ENCODE assay signal across 24 mouse cellular contexts in the genomic region with DNA sequence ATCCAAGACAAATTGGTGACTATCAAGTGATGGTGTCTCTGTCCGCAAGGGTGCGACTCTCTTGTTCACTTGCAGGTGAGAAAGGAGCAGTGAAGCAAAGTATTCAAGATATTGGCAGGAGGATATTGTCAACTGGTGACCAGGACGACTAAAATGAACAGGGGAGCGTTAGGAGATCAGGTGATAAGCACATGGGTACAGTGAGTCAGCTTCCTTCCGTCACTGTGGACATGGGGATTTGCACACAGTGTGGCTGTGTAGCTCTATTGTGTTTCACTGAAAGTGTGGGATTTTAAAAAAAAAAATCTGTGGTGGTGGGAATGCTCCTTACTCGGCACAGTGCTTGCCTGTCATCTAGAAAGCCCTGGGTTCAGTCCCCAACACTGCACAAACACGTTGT. TPM values are rescaled to one million over a fixed set of nuclear protein-coding genes. Genes with fewer than 3 reads are reported as not detected.
DNase-seq lines count a peak whose midpoint lies in the region; ATAC-seq and TF ChIP-seq lines count a peak whose summit lies in the region.
"Had no signal": no experiment of that assay in that cellular context is flagged by ENCODE, and none has a peak within 500 bp of the region (broad histone marks: within the 10 kb centered on the region; RNA-seq: fewer than 3 reads in every experiment).

No protein-coding gene starts in this region.

- no peak for TF ChIP-seq POLR2A in heart, adult 2 months (IDR thresholded peaks at IDR 0.05; ENCODE audit: insufficient read depth, low read depth, low read length)

- TF ChIP-seq EP300 in heart, adult 2 months (IDR thresholded peaks at IDR 0.05; ENCODE audit: insufficient read depth, low read depth, low read length), result no peak

- H3K27ac ChIP-seq in heart, embryonic 10.5 days, result peak overlapping the region; percentile 93
- H3K27ac ChIP-seq in heart, embryonic 11.5 days (ENCODE audit: low read depth, low read length), result no peak overlapping the region
- peak overlapping the region; percentile 98 for H3K27ac ChIP-seq in heart, embryonic 13.5 days (replicated peaks)
- H3K27ac ChIP-seq in heart, adult 2 months, result no peak overlapping the region
- H3K27ac ChIP-seq: embryonic facial prominence, embryonic 13.5 days; embryonic facial prominence, embryonic 15.5 days; forebrain, embryonic 10.5 days; forebrain, embryonic 12.5 days had no signal

- WGBS in heart, embryonic 10.5 days, result 85% methylated on average over 7 of the region's 7 CpGs
- 84% methylated on average over 7 of the region's 7 CpGs for WGBS in heart, embryonic 11.5 days (ENCODE audit: insufficient replicate concordance)
- 82% methylated on average over 7 of the region's 7 CpGs for WGBS in heart, embryonic 13.5 days
- 84% methylated on average over 7 of the region's 7 CpGs for WGBS in heart, adult 2 months

- DNase-seq in heart, embryonic 10.5 days (ENCODE audit: low spot score), result no peak
- DNase-seq in heart, adult 2 months, result no peak
- DNase-seq in right cerebral cortex, postnatal 10 days (ENCODE audit: low spot score in 2 of 2), result no peak
- DNase-seq: adrenal gland, adult 2 months; adrenal gland, postnatal 10 days; adrenal gland, postnatal 25 days; cerebellum, adult 11 months; cerebellum, adult 18-20 months; cerebellum, adult 8-10 months; cerebellum, adult 9-11 months; cerebellum, postnatal 14 days; cerebellum, postnatal 36 days; embryo, embryonic 11 days had no signal

- H3K9me3 ChIP-seq in heart, embryonic 10.5 days, result no peaks in the 10 kb centered on the region
- H3K9me3 ChIP-seq in heart, embryonic 11.5 days (replicated peaks; ENCODE audit: control insufficient read depth, low read length), result no peaks in the 10 kb centered on the region; the same call in 1 of the 2 replicates
- H3K9me3 ChIP-seq in heart, embryonic 13.5 days, result peaks cover 9% of the 10 kb centered on the region
- H3K9me3 ChIP-seq: embryonic facial prominence, embryonic 13.5 days; embryonic facial prominence, embryonic 15.5 days; forebrain, embryonic 10.5 days; forebrain, embryonic 12.5 days had no signal

- no peaks in the 10 kb centered on the region for H3K27me3 ChIP-seq in heart, embryonic 10.5 days (ENCODE audit: insufficient read depth, poor library complexity, severe bottlenecking)
- no peaks in the 10 kb centered on the region for H3K27me3 ChIP-seq in heart, embryonic 11.5 days (ENCODE audit: control insufficient read depth, insufficient read depth, low read length)
- no peaks in the 10 kb centered on the region for H3K27me3 ChIP-seq in heart, embryonic 13.5 days (replicated peaks)
- no peaks in the 10 kb centered on the region for H3K27me3 ChIP-seq in heart, adult 2 months (ENCODE audit: control insufficient read depth, insufficient read depth, low read length)
- H3K27me3 ChIP-seq: embryonic facial prominence, embryonic 13.5 days; embryonic facial prominence, embryonic 15.5 days; forebrain, embryonic 12.5 days; Patski had no signal

- no peak for ATAC-seq in heart, embryonic 11.5 days (replicated peaks; ENCODE audit: insufficient number of reproducible peaks, low FRiP score, low TSS enrichment)
- no peak for ATAC-seq in heart, embryonic 13.5 days (ENCODE audit: extremely low read depth, insufficient number of reproducible peaks, low FRiP score, low TSS enrichment)
- ATAC-seq in activated CD4-positive, CD25-positive, alpha-beta regulatory T cell, adult 4 months, result peak; percentile 28
- ATAC-seq: forebrain, embryonic 14.5 days; forebrain, embryonic 16.5 days; Patski had no signal

- no peak overlapping the region for H3K4me2 ChIP-seq in heart, embryonic 11.5 days
- H3K4me2 ChIP-seq in heart, embryonic 13.5 days, result no peak overlapping the region
- H3K4me2 ChIP-seq: embryonic facial prominence, embryonic 13.5 days; embryonic facial prominence, embryonic 15.5 days; forebrain, embryonic 12.5 days had no signal

- no peaks in the 10 kb centered on the region for H3K79me2 ChIP-seq in heart, adult 2 months (replicated peaks; ENCODE audit: control insufficient read depth, insufficient read depth, low read length)

- intact Hi-C loops in heart, adult 2 months (cut with DNase I), result loop anchor here (5.0 kb wide), 1 partner anchor 34 kb away; a partner anchor contains a TSS

- no peak overlapping the region for H3K4me3 ChIP-seq in heart, embryonic 10.5 days
- H3K4me3 ChIP-seq in heart, embryonic 11.5 days (ENCODE audit: low read depth, low read length), result no peak overlapping the region
- no peak overlapping the region for H3K4me3 ChIP-seq in heart, embryonic 13.5 days
- H3K4me3 ChIP-seq in heart, adult 2 months, result no peak overlapping the region
- H3K4me3 ChIP-seq: embryonic facial prominence, embryonic 13.5 days; embryonic facial prominence, embryonic 15.5 days; erythroblast, embryonic 14.5 days; forebrain, embryonic 10.5 days; forebrain, embryonic 12.5 days had no signal

- peaks cover 30% of the 10 kb centered on the region for H3K4me1 ChIP-seq in heart, embryonic 10.5 days
- H3K4me1 ChIP-seq in heart, embryonic 11.5 days (ENCODE audit: control insufficient read depth, insufficient read depth, low read length), result 0 out of 2 replicates have a peak, but pooled peaks cover 14% of the 10 kb centered on the region
- peaks cover 41% of the 10 kb centered on the region for H3K4me1 ChIP-seq in heart, embryonic 13.5 days
- peaks cover 5% of the 10 kb centered on the region for H3K4me1 ChIP-seq in heart, adult 2 months (ENCODE audit: control insufficient read depth, insufficient read depth, low read length)
- H3K4me1 ChIP-seq: embryonic facial prominence, embryonic 13.5 days; embryonic facial prominence, embryonic 15.5 days; forebrain, embryonic 10.5 days; forebrain, embryonic 12.5 days had no signal

- TF ChIP-seq CTCF in heart, adult 2 months (IDR thresholded peaks at IDR 0.05), result no peak

- H3K36me3 ChIP-seq in heart, embryonic 10.5 days, result no peaks in the 10 kb centered on the region
- H3K36me3 ChIP-seq in heart, embryonic 11.5 days (ENCODE audit: control insufficient read depth, insufficient read depth, low read length), result no peaks in the 10 kb centered on the region
- H3K36me3 ChIP-seq in heart, embryonic 13.5 days, result no peaks in the 10 kb centered on the region
- no peaks in the 10 kb centered on the region for H3K36me3 ChIP-seq in heart, adult 2 months (ENCODE audit: control insufficient read depth, insufficient read depth, low read length)
- H3K36me3 ChIP-seq: embryonic facial prominence, embryonic 13.5 days; embryonic facial prominence, embryonic 15.5 days; forebrain, embryonic 10.5 days; forebrain, embryonic 12.5 days had no signal

- H3K9ac ChIP-seq in heart, embryonic 11.5 days (ENCODE audit: low read depth, low read length), result no peak overlapping the region
- no peak overlapping the region for H3K9ac ChIP-seq in heart, embryonic 13.5 days
- no peak overlapping the region for H3K9ac ChIP-seq in heart, adult 2 months (ENCODE audit: low read depth, low read length)
- H3K9ac ChIP-seq: embryonic facial prominence, embryonic 13.5 days; embryonic facial prominence, embryonic 15.5 days; forebrain, embryonic 12.5 days had no signal

RNA-seq across cellular contexts. Expression of a gene that starts 36.8 kb away (rescaled TPM):
- 31.7 and 40.6 TPM in 2 replicates for polyA plus RNA-seq in heart, embryonic 10.5 days (2016; fragmentation: Nextera tagmentation; extraction: Ambion mirVana)
- 42.4 and 46.7 TPM in 2 replicates for polyA plus RNA-seq in heart, embryonic 11.5 days (2014; fragmentation: Nextera tagmentation; extraction: Ambion mirVana)
- polyA plus RNA-seq in heart, embryonic 13.5 days (2015; fragmentation: Nextera tagmentation; extraction: Ambion mirVana), result 37.9 and 41.4 TPM in 2 replicates
- 10 to 100 TPM; 13.9 to 14.4 TPM for total RNA-seq in heart, adult 2 months (2021)
- polyA plus RNA-seq in heart, adult 2 months (2012; rRNA removed), result 3.1 and 8.0 TPM in 2 replicates
- 10 to 100 TPM; 17.6 to 23.5 TPM for polyA plus RNA-seq in activated CD4-positive, CD25-positive, alpha-beta regulatory T cell, adult 4 months (2017; shearing (Covaris generic))

RNA-seq across cellular contexts. Expression of a gene that starts 45.4 kb away (rescaled TPM):
- polyA plus RNA-seq in heart, embryonic 10.5 days (2016; fragmentation: Nextera tagmentation; extraction: Ambion mirVana), result 38.3 and 46.9 TPM in 2 replicates
- 39.9 and 48.3 TPM in 2 replicates for polyA plus RNA-seq in heart, embryonic 11.5 days (2014; fragmentation: Nextera tagmentation; extraction: Ambion mirVana)
- 36.4 and 38.9 TPM in 2 replicates for polyA plus RNA-seq in heart, embryonic 13.5 days (2015; fragmentation: Nextera tagmentation; extraction: Ambion mirVana)
- total RNA-seq in heart, adult 2 months (2021), result 10 to 100 TPM; 14.6 to 18.0 TPM
- polyA plus RNA-seq in heart, adult 2 months (2012; rRNA removed), result 9.7 and 12.2 TPM in 2 replicates
- 1 to 10 TPM; 2.5 to 4.7 TPM for polyA plus RNA-seq in activated CD4-positive, CD25-positive, alpha-beta regulatory T cell, adult 4 months (2017; shearing (Covaris generic))

RNA-seq across cellular contexts. Expression of a gene that starts 45.7 kb away (rescaled TPM):
- polyA plus RNA-seq in heart, embryonic 10.5 days (2016; fragmentation: Nextera tagmentation; extraction: Ambion mirVana), result 123 and 129 TPM in 2 replicates
- 129 and 133 TPM in 2 replicates for polyA plus RNA-seq in heart, embryonic 11.5 days (2014; fragmentation: Nextera tagmentation; extraction: Ambion mirVana)
- 139 and 155 TPM in 2 replicates for polyA plus RNA-seq in heart, embryonic 13.5 days (2015; fragmentation: Nextera tagmentation; extraction: Ambion mirVana)
- total RNA-seq in heart, adult 2 months (2021), result 10 to 100 TPM; 43.0 to 50.5 TPM
- polyA plus RNA-seq in heart, adult 2 months (2012; rRNA removed), result 39.4 and 77.7 TPM in 2 replicates
- polyA plus RNA-seq in activated CD4-positive, CD25-positive, alpha-beta regulatory T cell, adult 4 months (2017; shearing (Covaris generic)), result 10 to 100 TPM; 66.6 to 70.2 TPM

Comparison
In these comparisons a context has a peak if more than half of its experiments do, and no peak if none do; other contexts are left out.
1. H3K27ac ChIP-seq: peak in heart, embryonic 10.5 days (single experiment) and heart, embryonic 13.5 days (single experiment); none in heart, embryonic 11.5 days (single experiment) and heart, adult 2 months (single experiment).